Mouse (Mus musculus) naive thymus-derived CD4-positive, alpha-beta T cell, adult 2 months (primary cell): ENCODE measurements at regions not wholly inside any gene's neighbourhood (a gene's known extent, or its start where the extent isn't known, plus 50 kb on each side); places are given as distances from the start of the nearest gene placed in this dataset.
A peak's percentile ranks its signal among the peaks of the same experiment; 100 is the strongest.
"Not testable (repeated sequence)": the region's sequence is repeated elsewhere in the genome, so short reads cannot be mapped to it uniquely, and the experiment has no call there.

Source experiments
- DNase-seq: peaks from one replicate; pipeline ENCODE4 v3.0.0-alpha.2; 2011; ENCODE audit warnings: low read depth

DNA sequence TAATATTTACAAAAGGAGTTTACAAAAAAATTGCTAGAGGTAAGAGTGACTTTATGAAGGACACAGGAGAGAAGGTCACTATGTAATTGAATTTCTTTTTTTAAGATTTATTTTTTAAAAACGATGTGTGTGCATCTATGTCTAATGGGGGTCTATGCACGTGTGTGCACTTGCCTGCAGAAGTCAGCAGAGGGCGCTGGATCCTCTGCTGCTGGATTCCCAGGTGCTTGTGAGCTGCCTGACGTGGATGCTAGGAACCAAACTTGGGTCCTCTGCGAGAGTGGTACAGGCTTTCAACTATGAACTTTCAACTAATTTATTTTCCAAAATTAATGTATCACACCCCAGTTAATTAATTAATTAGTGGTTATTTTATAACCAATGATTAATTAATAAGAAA, 85.0 kb downstream of the Glrx3 start:
- DNase-seq = no peak

DNA sequence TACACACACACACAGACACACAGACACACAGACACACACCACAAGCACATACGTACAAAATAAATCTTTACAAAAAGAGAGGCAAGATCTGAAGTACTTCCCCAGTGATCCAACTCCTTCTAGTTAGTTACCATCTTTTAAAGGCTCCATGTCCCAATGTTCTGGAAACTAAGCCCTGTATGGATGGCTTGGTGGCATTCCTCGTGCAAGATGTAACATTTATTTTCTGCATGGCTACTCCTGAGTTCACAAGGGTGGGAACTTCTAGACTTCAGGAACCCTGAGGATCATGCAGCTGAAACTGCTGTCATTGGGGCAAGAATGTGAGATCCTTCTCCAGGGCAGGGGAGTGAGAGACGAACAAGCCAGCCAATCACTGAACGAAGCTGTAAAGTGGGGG, 96.1 kb downstream of the Glrx3 start:
- DNase-seq = no peak

DNA sequence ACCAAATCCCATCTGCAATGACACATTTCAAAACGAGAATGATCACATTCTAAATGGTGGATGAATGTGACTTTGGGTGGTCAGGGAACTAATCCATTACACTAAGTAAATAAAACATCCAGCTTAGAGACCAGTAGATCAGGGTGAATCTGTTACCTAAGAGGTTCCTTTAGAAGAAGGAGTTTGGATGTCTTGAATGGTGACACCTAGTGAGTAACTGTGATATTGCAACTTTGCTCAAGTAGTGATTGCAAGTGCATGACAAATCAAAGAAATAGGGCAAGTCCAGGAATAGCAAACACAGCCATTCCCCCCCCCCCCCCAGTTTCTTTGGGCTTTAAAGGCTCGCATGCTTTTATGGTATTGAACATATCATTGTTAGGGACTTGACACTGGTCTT, 112.6 kb downstream of the Glrx3 start:
- peak; percentile 31 for DNase-seq

DNA sequence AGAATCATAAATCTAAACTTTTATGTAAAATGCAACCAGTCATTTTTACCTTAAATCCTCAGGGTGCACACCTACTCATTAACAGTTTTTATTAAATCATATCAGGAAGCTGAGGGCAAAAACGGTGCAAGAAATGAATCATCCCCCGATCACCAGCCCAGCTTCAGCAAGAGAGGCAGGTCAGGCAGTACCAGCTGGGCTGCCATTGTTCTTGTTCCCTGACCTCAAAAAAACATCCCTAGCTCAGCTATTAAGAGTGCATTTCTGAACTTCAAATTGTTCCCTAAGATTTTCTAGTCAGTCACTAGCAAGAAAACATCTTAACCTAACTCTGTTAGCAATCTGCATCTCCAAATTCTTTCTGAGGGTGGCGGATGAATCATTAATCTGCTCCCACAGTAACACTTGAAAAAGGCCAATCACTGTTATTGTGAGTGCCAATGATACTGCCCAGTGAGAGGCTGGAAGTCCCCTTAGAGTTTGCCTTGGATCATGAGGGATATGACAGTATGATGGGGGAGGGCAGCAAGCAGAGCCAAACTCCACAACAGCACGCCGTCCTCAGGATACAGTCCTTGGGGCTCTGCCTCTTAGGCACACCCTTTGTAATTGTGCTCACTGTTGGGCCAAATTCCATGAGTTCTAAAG, 115.3 kb downstream of the Glrx3 start:
- DNase-seq = no peak

DNA sequence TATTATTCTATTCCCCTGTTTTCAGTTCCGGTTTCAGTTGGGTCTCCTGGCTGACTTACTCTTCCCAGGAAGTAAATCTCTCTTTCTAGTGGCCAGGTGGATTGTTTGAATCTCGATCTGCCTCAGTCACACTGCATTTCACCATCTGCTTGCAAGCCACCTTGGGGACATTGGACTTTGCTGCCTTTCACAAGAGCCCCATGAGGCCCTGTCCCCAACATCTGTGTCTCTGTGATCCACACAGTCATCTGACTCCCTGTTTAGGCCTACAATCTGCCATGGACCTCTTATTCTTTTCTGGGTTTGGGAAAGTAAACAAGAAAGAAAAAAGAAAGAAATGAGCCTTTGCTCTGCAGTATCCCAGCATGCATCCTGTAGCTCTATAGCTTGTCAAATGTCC, 118.1 kb downstream of the Glrx3 start:
- DNase-seq = no peak

DNA sequence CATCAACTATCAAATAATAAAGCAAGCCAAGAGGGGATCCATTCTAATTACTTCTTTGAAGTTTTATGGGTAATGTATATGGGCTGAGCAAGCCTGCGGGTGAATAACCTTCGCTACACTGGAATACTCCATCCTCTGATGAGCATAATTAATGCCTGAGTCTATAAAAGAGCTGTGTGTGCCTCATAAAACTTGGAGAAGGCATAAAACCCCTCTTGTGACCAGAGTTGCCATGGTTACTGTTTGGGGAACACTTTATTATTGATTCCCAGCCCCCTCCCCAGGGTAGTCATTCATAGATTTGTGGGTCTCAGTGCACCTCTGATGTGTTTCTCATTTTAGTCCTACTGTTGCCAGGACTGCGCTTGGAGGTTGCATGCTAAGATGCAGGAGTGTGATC, 120.0 kb downstream of the Glrx3 start:
- no peak for DNase-seq

DNA sequence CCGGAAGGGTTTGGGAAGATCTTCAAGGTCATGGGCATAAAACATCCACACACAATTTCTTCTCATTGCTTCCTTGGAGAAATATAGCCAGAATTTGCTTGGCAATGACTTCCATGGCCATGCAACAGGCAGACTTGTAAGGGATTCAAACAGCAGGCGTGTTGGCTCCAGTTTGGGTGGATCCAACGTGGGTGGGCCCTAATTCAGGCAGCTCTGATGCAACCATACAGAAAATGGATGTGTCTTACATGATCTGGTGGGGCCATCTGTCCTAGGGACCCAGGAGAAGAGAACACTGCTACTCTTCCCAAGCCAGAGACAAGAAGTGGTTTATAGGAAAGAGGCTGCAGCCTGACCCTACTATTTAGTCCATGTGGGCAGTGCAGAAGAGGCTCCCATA, 121.5 kb downstream of the Glrx3 start:
- no peak for DNase-seq

DNA sequence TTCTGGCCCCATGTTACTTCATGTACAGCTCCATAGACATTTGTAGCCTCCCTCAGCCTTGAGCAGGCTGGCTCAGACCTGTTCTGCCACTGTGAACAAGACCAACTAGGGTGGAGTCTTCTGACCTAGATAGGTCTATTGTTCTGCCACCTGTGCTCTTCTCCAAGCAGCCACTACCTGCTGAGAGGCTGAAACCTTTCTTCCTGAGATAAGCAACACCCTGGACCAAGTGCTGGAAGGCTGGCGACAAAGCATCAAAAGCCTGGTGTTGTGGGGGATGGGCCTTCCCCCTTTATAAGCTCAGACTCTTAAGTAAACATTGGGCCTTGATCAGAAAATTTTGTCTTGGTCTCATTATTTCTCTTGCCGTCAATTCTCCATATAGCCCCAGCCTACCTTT, 132.8 kb downstream of the Glrx3 start:
- no peak for DNase-seq

DNA sequence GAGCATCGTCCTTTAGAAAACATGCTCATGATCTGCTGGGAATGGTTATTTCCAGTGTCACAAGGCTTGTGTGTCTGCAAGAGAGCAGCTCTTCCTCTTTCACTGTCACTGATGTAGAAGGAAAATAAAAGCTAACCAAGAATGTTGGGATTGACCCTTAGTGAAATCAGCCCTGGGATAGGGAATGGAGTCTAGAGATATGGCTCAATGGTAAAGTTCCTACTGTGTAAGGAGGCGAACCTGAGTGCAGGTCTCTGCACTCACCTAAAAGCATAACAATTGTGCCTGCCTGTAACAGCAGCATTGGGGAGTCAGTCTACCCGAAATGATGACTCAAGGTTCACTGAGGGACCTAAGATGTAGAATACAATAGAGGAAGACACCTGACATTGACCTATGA, 138.1 kb downstream of the Glrx3 start:
- DNase-seq = no peak

DNA sequence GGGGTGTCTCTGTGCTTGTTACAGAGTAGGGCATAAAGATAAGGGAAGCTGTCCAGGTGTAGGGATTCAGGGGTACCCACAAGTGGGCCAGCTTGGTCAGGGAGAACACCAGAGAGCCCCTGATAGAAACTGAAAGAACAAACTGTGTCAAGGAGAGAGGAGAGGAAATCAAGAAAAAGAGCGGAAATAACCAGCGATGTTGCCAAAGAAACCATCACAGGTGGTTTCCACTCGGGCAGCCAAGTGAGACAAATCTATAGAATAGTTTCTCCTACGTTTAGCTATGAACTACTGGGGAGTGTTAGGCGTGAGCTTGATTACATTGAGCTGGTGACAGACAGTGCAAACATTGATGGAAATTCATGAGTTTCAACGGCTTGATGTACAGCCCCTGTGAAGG, 138.8 kb downstream of the Glrx3 start:
- DNase-seq = no peak

DNA sequence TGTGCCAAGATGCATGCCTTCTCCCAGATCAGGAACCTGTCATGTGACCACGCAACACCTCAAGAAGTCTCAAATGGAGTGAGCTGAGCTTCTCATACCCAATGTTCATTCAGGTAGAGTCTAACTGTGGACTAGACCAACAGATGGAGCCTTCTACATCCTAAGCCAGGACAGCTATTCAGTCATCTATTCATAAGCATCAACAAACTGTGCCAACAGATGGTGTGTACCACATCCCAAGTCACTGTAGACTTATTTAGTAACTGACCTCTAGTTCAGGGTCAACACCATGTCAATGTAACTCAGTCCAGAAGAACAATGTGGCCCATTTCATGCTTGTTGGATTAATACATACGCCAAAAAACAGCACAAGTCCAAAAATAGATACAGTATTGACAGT, 146.1 kb downstream of the Glrx3 start:
- DNase-seq = no peak

DNA sequence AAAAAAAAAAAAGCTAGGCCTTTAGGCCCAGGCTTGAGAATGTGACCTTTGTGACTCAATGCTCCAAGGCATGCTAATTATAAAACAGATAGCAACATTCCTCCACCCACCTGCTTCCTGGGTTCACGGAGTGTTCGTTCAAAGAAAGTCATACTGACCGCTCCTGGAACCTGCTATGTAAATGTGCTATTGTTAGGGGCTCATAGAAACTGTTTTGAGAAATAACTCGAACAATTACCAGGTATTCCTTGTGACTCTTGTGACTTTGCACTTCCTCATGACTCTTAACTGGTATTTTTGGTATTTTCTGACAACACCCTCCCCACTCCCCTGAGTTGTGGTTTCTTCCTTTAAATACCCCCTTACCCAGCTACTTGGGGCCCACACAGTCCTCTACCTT, 147.5 kb downstream of the Glrx3 start:
- DNase-seq = not testable (repeated sequence)

DNA sequence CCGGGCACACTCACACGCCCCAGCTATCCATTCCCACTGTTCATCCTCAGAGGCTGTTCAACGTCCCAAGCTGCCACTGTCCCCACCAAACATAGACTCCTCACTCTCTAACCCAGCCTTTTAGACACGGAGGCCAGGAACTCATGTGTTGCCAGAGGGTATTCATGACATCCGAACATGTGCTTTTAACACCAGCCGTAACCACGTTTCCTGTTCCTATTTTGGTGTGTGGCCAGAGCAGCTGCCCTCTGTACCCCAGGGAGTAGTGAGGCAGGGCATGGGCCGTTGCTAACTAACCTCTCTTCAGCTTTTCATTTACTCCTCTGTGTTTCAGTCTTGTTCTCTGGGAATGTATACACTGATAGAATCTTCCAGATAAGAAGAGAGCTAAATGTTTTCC, 156.2 kb downstream of the Glrx3 start:
- no peak for DNase-seq

DNA sequence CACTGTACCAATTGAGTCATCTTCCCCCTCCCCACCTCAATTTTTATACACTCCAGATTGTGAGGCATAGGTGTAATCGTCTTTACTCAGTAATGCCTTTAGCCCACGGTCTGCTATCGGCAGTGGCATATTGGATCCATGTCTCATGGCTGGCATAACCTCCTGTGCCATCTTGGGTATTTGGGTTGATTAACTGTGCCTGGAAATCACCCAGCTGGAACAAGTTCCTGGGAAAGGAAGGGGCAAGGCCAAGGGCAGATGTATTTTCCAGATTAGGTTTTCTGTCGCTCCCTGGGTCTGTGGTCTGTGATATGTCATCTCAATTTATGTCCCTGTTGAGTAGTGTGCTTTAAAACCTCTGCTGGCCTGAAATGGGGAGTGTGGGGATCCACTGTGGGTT, 158.2 kb downstream of the Glrx3 start:
- DNase-seq = no peak

DNA sequence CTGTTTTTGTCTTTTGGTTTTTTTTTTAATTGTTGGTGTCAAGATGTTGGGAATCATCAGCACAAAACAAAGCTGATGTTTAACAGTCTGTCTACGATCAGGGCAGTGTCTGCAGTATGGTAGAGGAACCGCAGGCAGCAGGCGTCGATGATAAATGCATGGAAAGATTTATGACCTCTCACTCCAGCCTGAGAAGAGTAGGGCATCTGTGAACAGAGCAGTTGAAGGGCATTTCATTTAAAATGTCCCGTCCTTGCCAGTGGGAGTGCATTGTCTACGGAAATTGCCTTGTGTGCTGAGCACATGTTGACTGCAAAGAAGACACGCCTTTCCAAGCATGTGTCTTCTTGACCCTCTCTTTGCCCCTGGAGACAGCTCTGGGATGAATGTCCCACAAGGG, 158.7 kb downstream of the Glrx3 start:
- no peak for DNase-seq

DNA sequence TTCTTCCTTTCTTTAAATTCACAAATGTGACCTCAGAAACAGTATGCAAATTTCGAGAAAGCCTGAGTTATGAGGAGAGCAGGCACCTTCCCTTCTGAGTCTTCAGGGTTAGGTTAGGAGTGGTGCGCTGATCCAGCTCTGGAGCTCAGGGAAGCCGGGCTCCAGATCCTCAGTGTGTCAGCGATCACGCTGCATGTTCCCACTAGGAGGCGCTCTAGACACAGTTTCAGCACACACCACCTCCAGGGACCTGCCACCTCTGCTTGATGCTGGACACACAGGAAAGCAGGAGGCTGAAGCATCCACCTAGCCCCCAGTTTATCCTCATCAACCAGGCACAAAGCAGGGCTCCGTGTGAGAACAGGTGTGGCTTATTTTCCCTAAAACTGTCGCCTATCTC, 165.6 kb downstream of the Glrx3 start:
- no peak for DNase-seq

DNA sequence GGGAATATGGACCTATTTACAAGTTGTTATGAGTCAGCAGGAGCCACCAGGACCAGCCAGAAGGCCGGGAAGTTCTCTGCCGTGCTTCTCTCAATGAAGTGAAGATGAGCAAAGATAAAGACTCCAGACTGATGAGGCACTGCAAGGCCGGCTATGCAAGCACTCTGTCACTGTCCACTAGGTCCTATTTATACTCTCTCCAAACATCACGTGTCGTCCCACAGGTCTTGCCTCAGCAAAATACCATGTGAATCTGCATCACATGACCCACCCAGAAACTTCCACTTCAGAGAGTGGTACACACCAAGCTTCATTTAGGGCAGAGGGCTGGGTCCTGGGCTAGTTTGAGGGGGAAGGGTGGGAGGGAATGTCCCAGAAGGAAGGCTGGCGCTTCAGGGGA, 172.3 kb downstream of the Glrx3 start:
- no peak for DNase-seq

DNA sequence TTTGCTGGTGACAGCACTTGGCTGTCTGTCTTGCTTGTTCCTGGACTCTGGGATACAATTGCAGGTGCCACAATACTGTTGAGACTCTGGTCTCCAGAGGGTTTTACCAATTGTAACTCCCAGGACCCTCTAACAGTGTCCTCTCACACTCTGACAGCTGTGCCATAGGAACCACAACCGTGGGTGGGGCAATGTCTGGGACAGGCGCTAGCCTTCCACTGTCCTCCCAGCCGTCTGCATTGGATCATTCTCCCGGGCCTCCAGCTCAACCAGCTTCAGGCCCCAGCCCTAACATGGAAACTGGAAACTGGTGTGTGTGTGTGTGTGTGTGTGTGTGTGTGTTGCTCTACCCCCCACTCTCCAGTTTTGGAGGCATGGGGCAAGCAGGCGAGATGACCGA, 173.9 kb downstream of the Glrx3 start:
- DNase-seq = no peak

DNA sequence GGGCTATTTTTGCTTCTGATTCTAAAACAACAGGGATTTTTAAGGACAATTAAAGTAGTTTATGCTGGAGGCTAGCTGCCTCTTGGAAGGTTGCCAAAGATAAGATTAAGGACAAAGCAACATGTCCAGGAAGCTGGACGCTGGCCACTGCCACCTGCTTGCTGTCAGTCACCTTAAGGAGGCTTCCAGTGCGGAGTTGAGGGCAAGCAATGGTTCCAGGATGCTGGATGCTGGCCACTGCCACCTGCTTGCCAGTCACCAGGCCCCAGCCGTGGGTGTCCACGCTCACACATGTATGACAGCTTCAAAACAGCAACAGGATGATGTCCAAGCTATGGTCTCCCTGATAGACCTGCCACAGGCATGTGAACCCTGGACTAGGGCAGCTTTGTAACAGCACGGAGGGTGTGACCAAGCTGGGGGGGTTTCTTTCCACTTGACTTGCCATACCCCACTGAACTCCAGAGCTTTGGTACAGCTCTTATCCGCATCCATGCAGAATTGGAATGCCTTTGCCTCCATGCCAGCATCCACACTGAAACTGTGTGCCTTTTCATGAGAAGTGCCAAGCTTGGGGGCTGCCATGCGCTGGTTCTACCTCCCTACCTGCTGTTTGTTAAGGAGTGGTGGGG, 174.6 kb downstream of the Glrx3 start:
- DNase-seq = no peak

DNA sequence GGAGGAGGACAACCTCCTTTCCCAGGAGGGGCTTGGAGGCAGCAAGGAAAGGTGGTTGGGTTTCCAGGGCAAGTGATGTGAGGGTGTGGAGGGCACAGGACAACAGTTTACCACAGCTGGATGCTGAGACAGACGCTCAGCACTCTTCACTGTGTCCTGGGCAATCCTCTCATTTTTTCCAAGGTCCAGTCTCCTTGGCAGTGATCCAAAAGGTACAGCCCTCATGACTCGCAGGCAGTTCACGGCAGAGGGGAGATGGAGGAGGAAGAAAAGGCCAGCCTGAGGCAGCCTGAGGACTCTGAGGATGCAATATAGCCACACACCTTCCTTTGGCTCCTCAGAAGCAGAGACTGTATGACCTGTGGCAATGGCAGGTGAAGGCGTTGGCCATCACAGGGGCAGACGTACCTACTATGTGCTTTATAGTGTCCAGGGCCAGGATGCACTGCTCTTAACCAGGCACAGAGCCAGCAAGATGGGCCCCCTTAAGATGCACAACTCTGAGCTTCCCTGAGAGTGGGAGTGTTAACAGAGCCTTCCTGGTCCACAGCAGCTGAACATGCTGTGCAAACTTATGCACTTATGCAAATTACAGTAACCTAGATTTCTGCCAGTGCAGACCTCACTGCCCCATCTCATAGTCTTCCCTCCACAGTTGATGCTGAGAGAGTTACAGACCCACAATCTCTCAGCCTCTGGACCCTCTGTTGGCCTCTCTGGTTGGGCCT, 181.2 kb downstream of the Glrx3 start:
- DNase-seq = no peak

DNA sequence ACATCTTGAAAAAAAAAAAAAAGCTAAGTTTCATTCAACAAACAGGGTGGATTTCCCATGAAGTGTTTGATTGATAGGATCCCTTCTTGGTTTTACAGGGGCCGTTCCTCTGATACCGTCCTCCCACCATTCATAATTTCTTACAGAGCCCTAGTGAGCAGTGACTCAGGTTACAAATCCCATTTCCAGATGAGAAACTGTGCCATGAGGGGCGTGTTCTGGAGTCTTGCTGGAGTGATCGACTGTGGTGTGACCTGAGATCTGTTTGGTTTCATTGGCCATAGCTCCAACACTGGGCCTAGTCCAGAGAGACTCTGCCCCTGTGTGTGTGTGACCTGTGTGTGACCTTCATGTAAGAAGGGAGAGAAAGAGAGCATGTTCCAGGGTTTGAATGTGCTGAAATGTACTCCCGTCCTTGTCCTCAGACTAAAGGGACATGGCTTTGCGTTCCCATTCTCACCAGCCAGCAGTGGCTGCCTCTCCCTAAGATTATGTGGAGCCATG, 181.9 kb downstream of the Glrx3 start:
- no peak for DNase-seq

DNA sequence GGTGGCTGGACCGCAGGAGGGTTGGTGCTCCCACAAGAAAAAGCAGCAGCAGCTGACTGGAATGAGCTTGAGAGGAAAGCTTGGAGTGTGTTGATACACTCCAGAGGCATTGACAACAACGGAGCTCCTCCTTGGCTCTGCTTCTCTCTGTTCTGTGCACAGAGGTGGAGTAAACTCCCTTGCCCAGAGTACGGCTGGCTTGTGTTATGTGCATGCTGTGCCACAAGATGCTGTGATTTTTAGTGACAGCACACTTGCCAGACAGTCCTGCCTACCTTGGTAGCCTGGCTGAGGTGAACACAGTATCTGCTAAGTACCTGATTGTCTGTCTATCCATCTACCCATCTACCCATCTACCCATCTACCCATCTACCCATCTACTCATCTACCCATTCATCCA, 190.9 kb downstream of the Glrx3 start:
- DNase-seq = no peak

DNA sequence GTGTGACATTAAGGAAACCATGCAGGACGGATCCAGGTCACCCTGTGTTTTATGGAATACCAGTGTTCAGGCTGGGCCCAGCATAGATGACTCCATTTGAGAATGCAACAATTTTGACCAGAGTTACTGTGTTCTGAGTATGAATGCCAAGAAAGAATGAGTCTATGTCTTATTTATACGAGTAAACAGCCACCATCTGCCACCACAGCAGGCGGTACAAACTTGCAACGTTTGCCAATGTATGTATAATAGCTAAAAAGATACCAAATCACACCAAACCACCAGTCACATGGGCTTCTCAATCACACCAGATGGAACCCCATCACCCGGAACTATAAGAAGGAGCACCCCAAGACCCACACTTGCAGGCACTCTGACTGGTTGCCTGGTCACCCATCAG, 192.1 kb downstream of the Glrx3 start:
- DNase-seq = no peak

DNA sequence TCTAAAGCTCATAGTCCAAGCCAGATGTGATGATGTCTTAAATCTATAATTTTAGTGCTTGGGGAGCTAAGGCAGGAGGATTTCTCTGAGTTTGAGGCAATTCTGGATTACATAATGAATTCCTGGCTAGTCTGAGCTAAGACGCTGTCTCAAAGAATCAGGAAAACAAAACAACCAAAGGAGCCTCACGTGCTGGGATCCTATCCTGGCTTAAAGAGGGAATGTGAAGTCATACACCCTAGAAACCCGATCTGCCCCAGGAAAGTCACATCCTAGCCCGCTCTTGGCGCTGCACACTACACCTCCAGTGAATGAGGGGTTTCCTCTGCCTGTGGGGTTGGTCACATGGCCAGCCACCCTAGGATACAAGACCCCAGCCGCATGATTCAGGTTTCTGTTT, 211.2 kb downstream of the Glrx3 start:
- no peak for DNase-seq
